Mouse (Mus musculus) gastrocnemius, postnatal 36 days (tissue): Measurements from ENCODE around the gene Plau. TPM values are rescaled to one million over a fixed set of nuclear protein-coding genes. Genes with fewer than 3 reads are reported as not detected.

Experiments used
- DNase-seq, 2 experiments: peaks; one replicate each; pipeline ENCODE4 v3.0.0; 2022
- intact Hi-C: fragments of 180-260 bp; cut with DNase I; formaldehyde crosslinking; loops from one replicate; pipeline ENCODE4 v1.15.1; 2025
- total RNA-seq, 2 experiments: library from RNA; stranded (reverse); gene quantifications; 2 replicates each; pipeline ENCODE4 v1.2.3; 2021

The Plau gene
- total RNA-seq, 2 experiments from 2014 or later = 23.9 to 25.3 TPM

- intact Hi-C loops = loop anchor here (1.0 to 10.0 kb wide), 3 partner anchors 68 to 310 kb away; no protein-coding TSS in a partner anchor
Observed at GRCm38 (mm10) chr14:20804964-20805672, 31.3 kb upstream of the Plau start.

GRCm38 (mm10) chr14:20806116-20806840 is 30.2 kb upstream of the Plau start:
- intact Hi-C loops = loop anchor here (10.0 kb wide), 1 partner anchor 309 kb away; no protein-coding TSS in a partner anchor
- DNase-seq = peak in 1 of 2 experiments; percentile 49

More at GRCm38 (mm10) chr14:20804964-20805672, 31.3 kb upstream of the Plau start:
- DNase-seq = peak; percentile 81 to 89

DNA sequence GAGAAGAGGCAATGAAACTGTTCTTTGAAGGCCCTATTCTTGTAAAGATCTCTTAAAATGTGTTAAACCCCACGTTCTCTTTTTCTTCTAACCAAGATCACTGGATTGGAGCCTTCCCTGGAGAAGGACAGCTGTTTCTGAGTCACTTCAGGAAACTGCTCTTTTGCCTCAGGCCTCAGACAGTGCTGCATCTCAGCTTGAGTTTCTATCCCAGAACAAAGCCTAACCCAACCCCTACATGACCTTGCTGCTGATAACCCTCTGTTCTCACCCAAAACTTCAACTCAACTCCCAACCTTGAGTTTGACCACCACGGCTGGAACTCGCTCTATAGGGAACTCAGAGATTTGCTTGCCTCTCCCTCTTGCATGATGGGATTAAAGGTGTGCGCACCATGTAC is 27.1 kb upstream of the Plau start:
- intact Hi-C loops = loop anchor here (10.0 kb wide), 1 partner anchor 305 kb away; no protein-coding TSS in a partner anchor
- no peak for DNase-seq

GRCm38 (mm10) chr14:20809820-20810219 is 26.6 kb upstream of the Plau start:
- intact Hi-C loops = loop anchor here (10.0 kb wide), 1 partner anchor 305 kb away; no protein-coding TSS in a partner anchor
- DNase-seq = no peak

DNA sequence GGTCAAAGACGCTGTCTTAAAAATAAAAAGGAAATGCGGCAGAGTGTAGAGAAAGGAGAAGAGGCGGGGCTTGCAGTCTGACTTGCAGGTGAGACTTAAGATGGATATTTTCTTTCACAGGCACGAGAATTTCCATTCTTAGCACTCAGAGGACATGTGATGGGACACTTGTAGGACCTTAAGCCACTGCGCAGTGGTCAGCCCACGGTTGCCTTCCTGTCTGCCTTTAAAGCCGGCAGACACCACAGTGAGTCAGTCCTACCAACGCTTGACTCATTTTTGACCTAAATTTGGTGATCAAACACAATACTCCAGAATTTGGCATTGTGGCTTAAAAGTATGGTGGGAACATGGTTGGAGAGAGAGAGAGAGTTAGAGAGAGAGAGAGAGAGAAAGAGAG is 25.2 kb upstream of the Plau start:
- no peak for DNase-seq
- intact Hi-C loops = no loop called here

DNA sequence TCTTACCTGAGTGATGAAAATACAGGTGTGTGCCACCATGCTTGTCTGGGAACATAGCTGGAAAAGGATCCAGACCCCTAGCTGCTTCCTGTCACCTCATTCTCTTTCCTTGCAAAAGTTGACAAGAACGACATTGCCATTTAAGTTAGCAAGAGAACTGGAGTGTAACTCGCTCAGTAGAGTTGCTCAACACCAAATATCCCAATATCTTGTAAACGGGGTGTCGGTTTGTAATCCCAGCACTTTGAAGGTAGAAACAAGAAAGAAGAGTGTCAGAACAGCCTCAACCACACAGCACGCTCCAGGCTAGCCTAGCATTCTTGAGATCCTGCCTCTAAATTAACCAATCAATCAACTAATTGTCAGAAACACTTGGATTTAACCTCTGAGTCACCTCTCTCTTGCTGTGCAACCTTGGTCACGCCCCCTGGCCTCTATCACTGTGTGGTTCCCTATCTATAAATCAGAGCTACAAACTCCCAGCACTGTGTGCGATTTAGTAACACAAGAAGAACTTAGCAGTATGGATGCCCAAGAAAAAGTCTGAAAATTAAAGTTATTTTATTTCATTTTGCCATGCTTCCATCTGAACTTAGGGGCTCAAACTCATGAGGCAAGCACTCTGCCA is 24.6 kb upstream of the Plau start:
- intact Hi-C loops = no loop called here

GRCm38 (mm10) chr14:20815448-20815847 is 21.0 kb upstream of the Plau start:
- intact Hi-C loops = no loop called here

More for the DNA sequence above, 24.6 kb upstream of the Plau start:
- no peak for DNase-seq

DNA sequence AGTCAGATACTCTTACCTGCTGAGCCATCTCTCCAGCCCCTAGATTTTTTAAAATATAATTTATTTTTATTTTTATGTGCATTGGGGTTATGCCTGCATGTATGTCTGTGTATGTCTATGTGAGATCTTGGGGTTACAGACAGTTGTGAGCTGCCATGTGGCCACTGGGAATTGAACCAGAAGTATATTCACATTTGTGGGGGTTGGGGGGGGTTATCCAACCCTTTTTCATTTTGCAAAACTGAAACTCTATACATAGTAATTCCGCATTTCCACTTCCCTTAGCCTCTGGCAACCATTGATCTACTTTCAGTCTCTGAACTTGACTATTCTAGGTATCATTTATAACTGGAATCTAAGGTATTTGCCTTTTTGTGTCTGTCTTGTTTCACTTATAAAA is 11.9 kb upstream of the Plau start:
- no peak for DNase-seq
- intact Hi-C loops = no loop called here

More at GRCm38 (mm10) chr14:20815448-20815847, 21.0 kb upstream of the Plau start:
- DNase-seq = no peak

- intact Hi-C loops = no loop called here
- DNase-seq = no peak
Observed at GRCm38 (mm10) chr14:20825516-20825915, 10.9 kb upstream of the Plau start.

DNA sequence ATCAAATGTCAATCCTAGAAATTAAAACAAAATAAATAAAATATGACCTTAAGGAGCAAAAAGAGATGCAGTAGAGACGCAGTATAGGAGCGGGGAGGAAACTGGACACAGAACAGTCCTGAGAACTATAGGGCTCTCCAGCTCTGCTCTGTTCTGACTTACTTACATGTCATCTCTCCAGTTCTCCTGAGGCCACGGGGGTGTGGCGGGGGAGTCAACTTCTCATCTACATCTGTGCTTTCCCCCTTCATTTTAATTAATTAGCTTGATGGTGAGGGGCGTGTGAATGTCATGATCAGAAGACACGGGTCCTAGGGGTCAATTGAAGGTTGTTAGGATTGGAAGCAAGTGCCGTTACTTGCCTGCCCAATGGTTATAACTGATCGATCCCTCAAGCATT is 9.4 kb upstream of the Plau start:
- no peak for DNase-seq
- intact Hi-C loops = no loop called here

GRCm38 (mm10) chr14:20827491-20827890 is 9.0 kb upstream of the Plau start:
- no peak for DNase-seq
- intact Hi-C loops = no loop called here

DNA sequence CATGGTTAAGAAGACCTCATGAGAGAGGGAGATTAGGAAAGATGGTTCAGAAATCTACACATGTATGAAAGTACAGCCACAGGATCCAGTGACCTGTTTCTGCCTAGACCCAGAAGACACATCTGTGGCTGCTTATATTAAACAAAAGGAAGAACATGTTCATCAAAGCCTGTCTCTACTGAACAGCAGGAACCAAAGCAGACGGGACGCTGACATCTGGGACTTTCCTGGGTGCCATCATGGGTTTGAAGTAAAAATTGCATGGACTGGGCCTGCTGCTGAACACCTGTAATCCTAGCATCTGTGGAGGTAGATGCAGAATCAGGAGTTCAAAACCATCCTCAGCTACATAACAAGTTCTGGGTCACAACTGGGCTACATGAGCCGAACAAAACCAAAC is 7.9 kb upstream of the Plau start:
- intact Hi-C loops = no loop called here
- DNase-seq = no peak

DNA sequence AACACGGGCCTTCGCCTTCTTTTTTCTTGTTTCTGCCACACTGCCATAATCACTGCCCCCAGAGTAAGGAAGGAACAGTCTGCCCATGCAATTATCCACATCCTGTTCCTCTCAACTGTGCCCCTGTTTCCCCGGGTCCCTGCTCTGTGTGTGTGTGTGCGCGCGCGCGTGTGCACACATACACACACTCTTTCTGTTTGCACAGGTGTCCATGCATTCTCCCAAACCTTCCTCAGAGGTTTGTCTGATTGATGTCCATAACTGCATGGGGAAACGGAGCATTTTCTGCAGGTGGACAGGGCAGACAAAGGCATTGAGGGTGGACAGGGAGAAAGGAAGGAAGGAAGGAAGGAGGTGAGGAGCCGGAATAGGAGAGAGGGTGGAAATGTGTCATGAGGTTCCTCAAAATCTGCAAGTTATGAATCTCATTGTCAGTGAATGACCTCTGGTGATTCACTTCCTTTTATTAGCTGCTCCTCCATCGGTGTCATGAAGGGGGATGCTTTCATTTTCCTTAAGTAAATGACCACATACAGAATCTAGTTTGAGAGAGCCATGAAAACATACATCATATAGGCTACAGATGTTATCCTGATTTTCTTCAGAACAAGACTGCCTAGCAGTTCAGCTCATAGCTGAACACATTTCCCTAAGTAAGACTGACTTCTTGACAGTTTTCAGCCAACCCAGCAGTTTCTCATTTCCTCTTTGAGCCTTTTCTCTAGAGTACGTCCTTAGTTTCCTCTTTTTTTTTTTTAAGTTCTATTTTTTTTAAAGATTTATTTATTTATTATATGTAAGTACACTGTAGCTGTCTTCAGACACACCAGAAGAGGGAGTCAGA is 6.7 kb upstream of the Plau start:
- intact Hi-C loops = no loop called here
- DNase-seq = no peak

DNA sequence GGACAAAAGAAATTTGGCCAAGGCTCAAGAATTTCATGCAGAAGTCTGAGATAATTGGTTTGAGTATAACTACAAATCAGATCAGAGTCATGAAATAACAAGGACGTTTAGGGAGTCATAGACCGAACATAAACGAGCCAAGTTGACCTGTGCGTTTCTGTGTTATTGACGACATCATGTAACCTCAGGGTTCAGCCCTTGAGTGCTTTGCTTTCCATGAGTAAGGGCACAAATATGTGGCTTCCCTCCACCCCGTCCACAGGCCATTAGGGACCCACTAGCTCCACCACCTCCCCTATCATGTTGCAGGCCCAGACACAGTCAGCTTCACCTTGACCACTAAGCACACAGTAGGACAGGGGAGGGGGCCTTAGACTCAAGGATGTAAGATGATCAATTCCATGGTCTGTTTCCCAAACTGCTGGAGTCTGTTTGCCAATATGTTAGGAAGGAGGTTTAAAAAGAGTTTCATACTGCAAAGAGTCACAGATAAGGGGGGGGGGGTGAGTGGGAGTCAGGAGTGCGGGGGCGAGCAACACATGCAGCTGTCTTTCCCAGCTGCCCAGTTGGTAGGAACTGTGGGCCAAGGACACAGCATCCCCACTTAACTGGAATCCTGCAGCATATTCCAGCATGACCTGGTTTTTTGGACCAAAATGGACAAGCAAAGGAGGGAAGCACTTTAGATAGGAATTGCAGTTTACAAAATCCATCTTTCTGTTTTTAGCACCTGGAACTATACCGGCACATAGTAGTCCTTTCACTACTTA is 5.1 kb upstream of the Plau start:
- intact Hi-C loops = no loop called here
- peak in 1 of 2 experiments; percentile 42 for DNase-seq

DNA sequence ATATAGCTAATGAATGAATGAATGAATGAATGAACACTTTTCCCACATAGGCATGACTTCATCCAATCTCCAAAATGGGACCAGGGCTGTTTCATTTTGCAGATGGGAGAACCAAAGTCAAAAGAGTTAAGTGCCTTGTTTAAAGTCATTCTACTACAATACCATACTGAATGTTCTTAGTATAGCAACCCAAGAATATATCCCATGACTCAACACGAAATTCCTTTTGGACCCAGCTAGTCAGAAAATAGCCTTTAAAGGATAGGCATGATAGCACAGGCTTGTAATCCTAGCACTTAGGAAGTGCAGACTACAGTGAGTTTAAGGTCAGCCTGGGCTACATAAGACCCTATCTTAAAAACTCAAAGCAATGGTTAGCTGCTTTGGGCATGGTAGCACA is 4.5 kb upstream of the Plau start:
- intact Hi-C loops = no loop called here
- DNase-seq = no peak

DNA sequence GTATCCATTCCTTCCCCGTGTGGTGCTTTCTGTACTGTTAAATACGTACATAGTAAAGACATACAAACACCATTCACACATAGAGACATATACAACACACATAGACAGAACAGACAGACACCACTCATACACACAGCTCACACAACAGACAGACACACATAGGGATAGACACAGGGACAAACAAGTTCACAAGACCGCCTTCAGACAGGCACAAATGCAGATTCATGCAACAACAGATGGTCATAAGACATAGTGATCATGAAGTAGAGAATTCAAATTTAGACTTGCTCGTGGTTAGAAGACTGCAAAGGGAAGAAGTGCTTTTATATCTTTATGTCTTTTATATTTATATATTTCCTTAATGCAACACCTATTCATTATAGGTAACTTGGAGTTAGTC is 2.9 kb upstream of the Plau start:
- DNase-seq = no peak
- intact Hi-C loops = no loop called here

GRCm38 (mm10) chr14:20834136-20834535 is 2.3 kb upstream of the Plau start:
- DNase-seq = peak in 1 of 2 experiments; percentile 12

DNA sequence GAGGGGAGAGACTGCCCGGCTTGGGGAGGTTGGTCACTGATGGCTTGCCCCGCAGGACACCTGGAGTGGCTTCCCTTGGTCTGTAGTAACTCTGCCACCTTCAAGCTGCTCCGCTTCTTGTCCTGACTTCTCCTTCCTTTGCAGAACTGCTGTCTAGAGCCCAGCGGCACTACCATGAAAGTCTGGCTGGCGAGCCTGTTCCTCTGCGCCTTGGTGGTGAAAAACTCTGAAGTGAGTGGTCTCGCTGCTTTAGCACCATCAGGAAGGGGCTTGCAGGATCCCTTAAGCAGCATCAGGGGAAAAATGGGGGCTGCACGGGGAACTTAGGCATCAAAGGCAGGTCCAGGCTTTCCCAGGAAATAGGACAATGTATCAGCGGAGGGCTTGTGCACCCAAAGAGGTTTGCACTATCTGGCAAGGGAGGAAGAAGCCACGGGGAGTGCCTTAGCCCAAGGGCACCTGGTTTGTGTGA is 481 bp downstream of the Plau start:
- intact Hi-C loops = no loop called here
- no peak for DNase-seq

More at GRCm38 (mm10) chr14:20834136-20834535, 2.3 kb upstream of the Plau start:
- intact Hi-C loops = no loop called here

- intact Hi-C loops = no loop called here
- DNase-seq = no peak
Observed at GRCm38 (mm10) chr14:20837681-20838080, 1.2 kb downstream of the Plau start.
